Mouse (Mus musculus): Measurements from ENCODE around the gene Fam90a1a.

- TF ChIP-seq CTCF (conservative IDR thresholded peaks at IDR 0.05; ENCODE audit: low read length) = no peak
- TF ChIP-seq NANOG (IDR thresholded peaks at IDR 0.05; ENCODE audit: borderline replicate concordance, low read length) = no peak
- no peak for TF ChIP-seq POU5F1 (IDR thresholded peaks at IDR 0.05; ENCODE audit: borderline replicate concordance, low read length)
These were observed 25.9 kb upstream of the Fam90a1a start, which contains the start of gene Defb15 for GRCm38 (mm10) chr8:21932610-21933009.

Measured in E14TG2a.4 (cell line).